Mouse (Mus musculus): Measurements from ENCODE around the gene Fbf1. TPM values are rescaled to one million over a fixed set of nuclear protein-coding genes. Genes with fewer than 3 reads are reported as not detected.
"Not testable (repeated sequence)": the region's sequence is repeated elsewhere in the genome, so short reads cannot be mapped to it uniquely, and the experiment has no call there.

Fbf1 gene
- total RNA-seq, 2 experiments from 2014 or later = 65.5 to 98.0 TPM

GRCm38 (mm10) chr11:116098711-116099460 is 69.1 kb downstream of the Fbf1 start:
- DNase-seq (ENCODE audit: low spot score in 2 of 2) = no peak
- intact Hi-C loops (cut with DNase I) = no loop called here

GRCm38 (mm10) chr11:116096213-116097108 is 71.5 kb downstream of the Fbf1 start:
- intact Hi-C loops (cut with DNase I) = no loop called here
- DNase-seq (ENCODE audit: low spot score in 2 of 2) = no peak

GRCm38 (mm10) chr11:116095573-116095972 is 72.4 kb downstream of the Fbf1 start:
- intact Hi-C loops (cut with DNase I) = no loop called here
- DNase-seq (ENCODE audit: low spot score in 2 of 2) = no peak

GRCm38 (mm10) chr11:116093771-116094565 is 74.0 kb downstream of the Fbf1 start:
- intact Hi-C loops (cut with DNase I) = no loop called here
- no peak for DNase-seq (ENCODE audit: low spot score in 2 of 2)

- intact Hi-C loops (cut with DNase I); DNase-seq (ENCODE audit: low spot score in 2 of 2): not testable (repeated sequence)
Observed at GRCm38 (mm10) chr11:116092959-116093358, 75.0 kb downstream of the Fbf1 start.

Other genes with a start within 250 kb of the Fbf1 start
- gene Sap30bp, start 234.9 kb downstream of the Fbf1 start, total RNA-seq (2021) = 10 to 100 TPM; 47.6 to 48.3 TPM
- gene Recql5, start 234.7 kb downstream of the Fbf1 start, total RNA-seq (2021) = 10 to 100 TPM; 23.4 to 30.7 TPM
- 1 to 10 TPM; 5.1 to 7.3 TPM for gene Itgb4, start 193.5 kb downstream of the Fbf1 start, total RNA-seq (2021)
- 10 to 100 TPM; 15.8 to 18.6 TPM for gene Galk1, start 155.4 kb downstream of the Fbf1 start, total RNA-seq (2021)
- gene H3f3b, start 140.2 kb downstream of the Fbf1 start, total RNA-seq (2021) = 100 to 1,000 TPM; 253 to 254 TPM
- gene Unk, start 137.8 kb downstream of the Fbf1 start, total RNA-seq (2021) = 10 to 100 TPM; 18.9 to 27.0 TPM
- gene Unc13d, start 90.2 kb downstream of the Fbf1 start, total RNA-seq (2021) = 1 to 10 TPM in 1 of 2 experiments, under 1 TPM in 1; 0.93 to 1.0 TPM
- 100 to 1,000 TPM; 388 to 420 TPM for gene Wbp2, start 81.2 kb downstream of the Fbf1 start, total RNA-seq (2021)
- 1 to 10 TPM; 7.0 to 9.6 TPM for gene Trim47, start 41.0 kb downstream of the Fbf1 start, total RNA-seq (2021)
- 1 to 10 TPM; 7.2 to 8.4 TPM for gene Trim65, start 37.0 kb downstream of the Fbf1 start, total RNA-seq (2021)
- gene Mrpl38, start 29.3 kb downstream of the Fbf1 start, total RNA-seq (2021) = 10 to 100 TPM; 58.3 to 62.1 TPM
- 10 to 100 TPM; 41.3 to 41.6 TPM for gene Ten1, start 30.7 kb upstream of the Fbf1 start, total RNA-seq (2021)
- gene Acox1, start 30.9 kb upstream of the Fbf1 start, total RNA-seq (2021) = 100 to 1,000 TPM; 115 to 118 TPM
- gene Evpl, start 69.9 kb upstream of the Fbf1 start, total RNA-seq (2021) = 1 to 10 TPM; 1.2 to 1.3 TPM
- gene Srp68, start 106.1 kb upstream of the Fbf1 start, total RNA-seq (2021) = 10 to 100 TPM; 66.6 to 70.6 TPM
- gene Galr2, start 112.8 kb upstream of the Fbf1 start, total RNA-seq (2021) = not detected
- 100 to 1,000 TPM in 1 of 2 experiments, 10 to 100 TPM in 1; 93.0 to 100 TPM for gene Exoc7, start 139.1 kb upstream of the Fbf1 start, total RNA-seq (2021)
- gene Foxj1, start 167.2 kb upstream of the Fbf1 start, total RNA-seq (2021) = 1 to 10 TPM; 5.0 to 5.2 TPM
- gene Rnf157, start 244.9 kb upstream of the Fbf1 start, total RNA-seq (2021) = 100 to 1,000 TPM; 266 to 286 TPM